Mouse (Mus musculus) intestine, embryonic 15.5 days (tissue): ENCODE measurements around the gene Osbpl9. TPM values are rescaled to one million over a fixed set of nuclear protein-coding genes. Genes with fewer than 3 reads are reported as not detected.
A peak's percentile ranks its signal among the peaks of the same experiment; 100 is the strongest.

ENCODE experiments used
- ATAC-seq: fragments of 200-750 bp; cut with Nextera tagmentation; 2 replicates; pipeline ENCODE4 v1.8.0; 2017; ENCODE audit warnings: moderate TSS enrichment, moderate library complexity
- H3K27ac ChIP-seq: fragments of 300-500 bp; sonication (generic); 2 replicates; pipeline ENCODE4 v1.5.1; 2015; ENCODE audit warnings: mild to moderate bottlenecking, inconsistent platforms
- H3K27me3 ChIP-seq: fragments of 300-500 bp; sonication (generic); replicated peaks from 2 replicates; pipeline ENCODE4 v1.6.1; 2015; ENCODE audit warnings: inconsistent platforms
- H3K36me3 ChIP-seq: fragments of 300-500 bp; sonication (generic); 2 replicates; pipeline ENCODE4 v1.6.1; 2015; ENCODE audit warnings: inconsistent platforms
- H3K4me1 ChIP-seq: fragments of 300-500 bp; sonication (generic); replicated peaks from 2 replicates; pipeline ENCODE4 v1.6.1; 2015; ENCODE audit warnings: inconsistent platforms
- H3K4me2 ChIP-seq: fragments of 300-500 bp; sonication (generic); replicated peaks from 2 replicates; pipeline ENCODE4 v1.6.1; 2015; ENCODE audit warnings: mild to moderate bottlenecking, inconsistent platforms
- H3K4me3 ChIP-seq: fragments of 300-500 bp; sonication (generic); replicated peaks from 2 replicates; pipeline ENCODE4 v1.5.1; 2015; ENCODE audit warnings: inconsistent platforms
- H3K9ac ChIP-seq: fragments of 300-500 bp; sonication (generic); 2 replicates; pipeline ENCODE4 v1.6.1; 2015; ENCODE audit warnings: inconsistent platforms
- H3K9me3 ChIP-seq: fragments of 300-500 bp; sonication (generic); 2 replicates; pipeline ENCODE4 v1.6.1; 2016; ENCODE audit warnings: inconsistent platforms
- WGBS: fragments of 180-500 bp; shearing (Covaris S2); methylation state at CpG from one replicate; pipeline ENCODE4 v1.1.7; 2015; 5-methylcytosine and 5-hydroxymethylcytosine counted together
- polyA plus RNA-seq: library from polyadenylated mRNA; unstranded; fragments of >200 nt; fragmentation: Nextera tagmentation; extraction: Ambion mirVana; gene quantifications from 2 replicates; pipeline ENCODE4 v1.2.1, GENCODE M21; 2015

The Osbpl9 gene
- polyA plus RNA-seq, 1 experiment from 2014 or later, result 56.1 TPM

- H3K27me3 ChIP-seq, result no peaks in the 10 kb centered on the region
- ATAC-seq, result no peak
These were observed 79.1 kb downstream of the Osbpl9 start for GRCm38 (mm10) chr4:109122830-109123555.

DNA sequence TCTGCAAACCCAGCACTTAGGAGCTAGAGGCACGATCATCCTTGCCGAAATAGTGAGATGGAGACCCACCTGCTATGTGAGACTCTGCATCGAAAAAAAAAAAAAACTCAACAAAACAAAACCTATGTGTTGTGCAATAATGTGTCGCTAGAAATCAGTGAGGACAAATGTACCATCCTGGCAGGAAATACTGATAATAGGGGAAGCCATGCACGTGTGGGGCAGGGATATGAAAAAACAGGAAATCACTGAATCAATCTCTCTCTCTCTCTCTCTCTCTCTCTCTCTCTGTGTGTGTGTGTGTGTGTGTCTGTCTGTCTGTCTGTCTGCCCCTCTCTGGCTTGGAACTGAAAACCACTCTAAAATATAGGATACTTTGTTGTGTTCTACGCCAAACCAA is 81.3 kb downstream of the Osbpl9 start:
- Histone ChIP-seq H3K4me2 (no peak overlapping the region), H3K4me3 (no peak overlapping the region), H3K36me3 (no peaks in the 10 kb centered on the region), H3K4me1 (peaks cover 3% of the 10 kb centered on the region; the same call in 1 of the 2 replicates), H3K27ac (no peak overlapping the region), H3K9ac (no peak overlapping the region), H3K27me3 (no peaks in the 10 kb centered on the region), H3K9me3 (no peaks in the 10 kb centered on the region)
- ATAC-seq, result no peak
- WGBS, result 81% methylated on average over 6 of the region's 6 CpGs

More at GRCm38 (mm10) chr4:109122830-109123555, 79.1 kb downstream of the Osbpl9 start:
- H3K27ac ChIP-seq, result no peak overlapping the region
- 64% methylated on average over 4 of the region's 4 CpGs for WGBS
- no peaks in the 10 kb centered on the region for H3K36me3 ChIP-seq
- H3K9me3 ChIP-seq, result no peaks in the 10 kb centered on the region
- H3K4me1 ChIP-seq, result 0 out of 2 replicates have a peak, but pooled peaks cover 3% of the 10 kb centered on the region
- H3K4me2 ChIP-seq, result no peak overlapping the region
- H3K9ac ChIP-seq, result no peak overlapping the region
- no peak overlapping the region for H3K4me3 ChIP-seq

DNA sequence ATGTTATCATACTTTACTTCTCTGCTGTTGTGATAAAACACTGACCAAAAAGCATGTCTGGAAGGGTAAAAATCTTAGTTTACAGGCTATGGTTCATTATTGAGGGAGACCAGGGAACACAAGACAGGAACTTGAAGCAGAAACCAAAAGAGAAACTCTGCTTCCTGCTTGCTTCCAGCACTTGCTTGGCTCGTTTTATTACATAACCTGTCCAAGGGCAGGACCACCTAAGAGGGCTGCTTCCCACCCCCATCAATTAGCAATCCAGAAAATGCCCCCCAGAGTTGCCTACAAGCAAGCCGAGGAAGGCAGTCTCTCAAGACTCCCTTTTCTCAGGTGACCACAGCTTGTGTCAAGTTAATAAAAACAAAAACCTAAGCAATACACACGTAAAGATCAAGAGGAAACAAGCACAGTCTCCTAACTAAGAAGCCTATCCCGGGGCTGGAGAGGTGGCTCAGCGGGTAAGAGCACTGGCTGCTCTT is 82.4 kb downstream of the Osbpl9 start:
- WGBS, result 79% methylated on average over 5 of the region's 5 CpGs
- H3K4me2 ChIP-seq, result no peak overlapping the region
- H3K27me3 ChIP-seq, result no peaks in the 10 kb centered on the region
- H3K36me3 ChIP-seq, result no peaks in the 10 kb centered on the region
- H3K27ac ChIP-seq, result no peak overlapping the region
- H3K9me3 ChIP-seq, result no peaks in the 10 kb centered on the region
- no peak overlapping the region for H3K4me3 ChIP-seq
- H3K4me1 ChIP-seq, result peaks cover 3% of the 10 kb centered on the region; the same call in 1 of the 2 replicates
- H3K9ac ChIP-seq, result no peak overlapping the region
- no peak for ATAC-seq

DNA sequence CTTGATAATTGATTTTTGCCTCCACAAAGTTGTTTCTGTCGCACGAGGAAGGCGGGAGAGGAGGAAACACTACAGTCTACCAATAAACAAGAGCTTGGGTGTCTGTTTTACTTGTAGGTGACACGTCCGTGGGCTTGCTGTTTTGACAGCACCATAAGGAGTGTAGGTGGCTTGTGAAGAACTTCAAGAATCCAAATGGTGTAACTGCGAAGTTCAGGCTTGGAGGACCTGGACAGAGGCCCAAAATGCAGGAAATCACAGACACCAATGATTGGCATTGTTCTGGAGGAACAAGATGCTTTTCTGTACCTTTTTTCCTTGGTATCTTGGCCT is 83.8 kb downstream of the Osbpl9 start:
- 4% methylated on average over 6 of the region's 6 CpGs for WGBS
- Histone ChIP-seq H3K4me2 (peak overlapping the region; percentile 77), H3K27ac (peak overlapping the region; percentile 87), H3K4me3 (peak overlapping the region; percentile 55), H3K36me3 (no peaks in the 10 kb centered on the region), H3K9ac (peak overlapping the region; percentile 64), H3K9me3 (no peaks in the 10 kb centered on the region), H3K4me1 (peaks cover 4% of the 10 kb centered on the region; the same call in 1 of the 2 replicates), H3K27me3 (no peaks in the 10 kb centered on the region)
- peak; percentile 35; the same call in 1 of the 2 replicates for ATAC-seq

GRCm38 (mm10) chr4:109117596-109118326 is 84.3 kb downstream of the Osbpl9 start:
- Histone ChIP-seq H3K4me3 (peak overlapping the region; percentile 55), H3K27me3 (no peaks in the 10 kb centered on the region), H3K9ac (peak overlapping the region; percentile 64), H3K4me1 (peaks cover 9% of the 10 kb centered on the region; the same call in 1 of the 2 replicates), H3K36me3 (no peaks in the 10 kb centered on the region), H3K9me3 (no peaks in the 10 kb centered on the region), H3K4me2 (peak overlapping the region; percentile 77), H3K27ac (peak overlapping the region; percentile 87)
- WGBS, result under 1% methylated on average over 45 of the region's 46 CpGs
- peak; percentile 99 for ATAC-seq

DNA sequence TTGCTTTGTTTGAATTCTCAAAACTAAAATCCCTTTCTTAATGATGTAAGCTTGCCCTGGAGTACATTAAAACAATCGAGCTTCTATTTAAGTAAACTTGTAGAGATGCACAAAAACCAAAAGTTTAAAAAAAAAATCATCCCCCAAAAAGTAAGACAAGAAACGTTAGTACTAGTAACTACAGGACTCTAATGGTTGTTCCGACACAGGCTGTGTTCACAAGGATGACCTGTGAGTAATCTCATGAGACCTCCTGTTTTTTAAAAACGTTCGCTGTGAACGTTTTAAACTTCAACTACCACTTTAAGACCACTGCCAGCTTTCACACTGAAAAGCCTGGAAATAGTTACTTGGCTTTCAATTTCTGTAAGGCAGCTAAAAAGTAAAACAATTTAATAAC is 85.1 kb downstream of the Osbpl9 start:
- ATAC-seq, result no peak
- 17% methylated on average over 6 of the region's 6 CpGs for WGBS
- Histone ChIP-seq H3K27ac (no peak overlapping the region), H3K36me3 (no peaks in the 10 kb centered on the region), H3K4me3 (peak overlapping the region; percentile 55), H3K27me3 (no peaks in the 10 kb centered on the region), H3K4me1 (peaks cover 9% of the 10 kb centered on the region; the same call in 1 of the 2 replicates), H3K4me2 (peak overlapping the region; percentile 77), H3K9me3 (no peaks in the 10 kb centered on the region), H3K9ac (no peak overlapping the region)

DNA sequence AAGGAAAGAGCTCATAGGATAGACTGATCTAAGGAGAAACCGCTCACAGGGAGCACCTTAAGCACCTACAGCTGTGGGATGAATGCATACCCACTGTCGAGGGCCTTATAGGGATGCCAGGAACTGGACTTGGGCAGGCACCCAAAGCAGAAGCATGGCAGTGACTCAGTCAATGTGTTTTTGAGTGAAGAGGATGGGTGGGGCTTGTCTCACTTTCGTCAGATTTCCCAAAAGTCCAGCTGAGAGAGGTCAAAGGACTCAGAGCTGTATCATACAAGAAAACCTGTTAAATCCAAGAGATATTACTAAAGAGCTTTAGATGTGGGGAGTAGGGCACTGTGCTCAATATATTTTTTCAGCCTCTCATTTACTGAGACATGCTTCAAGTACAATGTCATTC is 85.6 kb downstream of the Osbpl9 start:
- H3K36me3 ChIP-seq, result no peaks in the 10 kb centered on the region
- no peaks in the 10 kb centered on the region for H3K9me3 ChIP-seq
- no peaks in the 10 kb centered on the region for H3K27me3 ChIP-seq
- H3K9ac ChIP-seq, result no peak overlapping the region
- no peak overlapping the region for H3K27ac ChIP-seq
- ATAC-seq, result no peak
- no peak overlapping the region for H3K4me3 ChIP-seq
- WGBS, result 64% methylated on average over 3 of the region's 3 CpGs
- H3K4me2 ChIP-seq, result no peak overlapping the region
- H3K4me1 ChIP-seq, result peaks cover 9% of the 10 kb centered on the region; the same call in 1 of the 2 replicates

GRCm38 (mm10) chr4:109115742-109116141 is 86.3 kb downstream of the Osbpl9 start:
- no peak overlapping the region for H3K9ac ChIP-seq
- no peaks in the 10 kb centered on the region for H3K27me3 ChIP-seq
- 30% methylated on average over 1 of the region's 1 CpGs for WGBS
- H3K9me3 ChIP-seq, result no peaks in the 10 kb centered on the region
- no peak overlapping the region for H3K4me2 ChIP-seq
- H3K36me3 ChIP-seq, result no peaks in the 10 kb centered on the region
- ATAC-seq, result no peak
- peaks cover 9% of the 10 kb centered on the region; the same call in 1 of the 2 replicates for H3K4me1 ChIP-seq
- no peak overlapping the region for H3K4me3 ChIP-seq
- H3K27ac ChIP-seq, result no peak overlapping the region

DNA sequence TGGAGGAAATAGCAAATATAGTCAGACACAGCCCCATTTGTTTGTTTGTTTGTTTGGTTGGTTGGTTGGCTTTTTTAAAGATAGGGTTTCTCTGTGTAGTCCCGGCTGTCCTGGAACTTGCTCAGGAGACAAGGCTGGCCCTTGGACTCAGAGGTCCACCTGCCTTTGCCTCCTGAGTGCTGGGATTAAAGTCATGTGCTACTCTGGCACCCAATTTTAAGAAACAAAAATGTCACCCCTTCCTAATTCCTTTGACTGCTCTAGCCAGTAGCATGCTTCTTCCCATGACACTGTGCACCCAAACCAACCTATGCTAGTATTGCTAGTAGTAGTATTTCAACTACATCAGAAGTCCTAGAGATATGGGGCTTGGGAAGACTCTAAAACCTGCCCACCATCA is 87.8 kb downstream of the Osbpl9 start:
- Histone ChIP-seq H3K27ac (no peak overlapping the region), H3K4me2 (no peak overlapping the region), H3K4me1 (peaks cover 9% of the 10 kb centered on the region; the same call in 1 of the 2 replicates), H3K4me3 (no peak overlapping the region), H3K27me3 (no peaks in the 10 kb centered on the region), H3K36me3 (no peaks in the 10 kb centered on the region), H3K9me3 (no peaks in the 10 kb centered on the region), H3K9ac (no peak overlapping the region)
- no peak for ATAC-seq
- WGBS, result 85% methylated on average over 1 of the region's 1 CpGs

GRCm38 (mm10) chr4:109112915-109113505 is 89.1 kb downstream of the Osbpl9 start:
- 0 out of 2 replicates have a peak overlapping the region, but pooled peaks have one; percentile 0 for H3K4me2 ChIP-seq
- H3K9ac ChIP-seq, result no peak overlapping the region
- no peaks in the 10 kb centered on the region for H3K9me3 ChIP-seq
- H3K4me3 ChIP-seq, result no peak overlapping the region
- 0 out of 2 replicates have a peak overlapping the region, but pooled peaks have one; percentile 48 for H3K27ac ChIP-seq
- H3K36me3 ChIP-seq, result no peaks in the 10 kb centered on the region
- peaks cover 6% of the 10 kb centered on the region; the same call in 1 of the 2 replicates for H3K4me1 ChIP-seq
- ATAC-seq, result peak; percentile 18; the same call in 1 of the 2 replicates
- no peaks in the 10 kb centered on the region for H3K27me3 ChIP-seq
- 54% methylated on average over 7 of the region's 7 CpGs for WGBS

- H3K36me3 ChIP-seq, result no peaks in the 10 kb centered on the region
- H3K4me2 ChIP-seq, result no peak overlapping the region
- no peak overlapping the region for H3K9ac ChIP-seq
- no peak overlapping the region for H3K4me3 ChIP-seq
- H3K27me3 ChIP-seq, result no peaks in the 10 kb centered on the region
- ATAC-seq, result no peak
- no peaks in the 10 kb centered on the region for H3K9me3 ChIP-seq
- H3K27ac ChIP-seq, result no peak overlapping the region
- WGBS, result 90% methylated on average over 2 of the region's 2 CpGs
- 0 out of 2 replicates have a peak, but pooled peaks cover 6% of the 10 kb centered on the region for H3K4me1 ChIP-seq
These were observed 91.1 kb downstream of the Osbpl9 start for GRCm38 (mm10) chr4:109110978-109111377.

DNA sequence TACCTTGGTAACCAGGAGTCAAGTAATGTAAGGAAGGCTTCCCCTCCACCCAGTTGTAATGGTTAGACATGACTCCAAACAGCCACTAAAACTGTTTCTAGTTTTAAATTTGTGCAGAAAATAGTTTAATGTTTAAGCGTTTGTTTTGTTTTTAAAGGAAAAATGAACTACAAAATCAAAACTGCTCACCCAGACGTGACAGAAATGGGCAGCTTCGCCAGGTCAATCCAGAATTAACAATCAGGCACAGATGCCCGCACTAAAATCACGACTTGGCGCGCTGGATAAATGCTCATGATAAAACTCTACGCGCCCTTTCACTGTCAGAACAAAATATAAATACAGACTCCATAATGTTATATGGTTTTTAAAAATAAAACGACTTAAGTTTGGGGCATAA is 92.4 kb downstream of the Osbpl9 start:
- H3K9me3 ChIP-seq, result no peaks in the 10 kb centered on the region
- no peaks in the 10 kb centered on the region for H3K36me3 ChIP-seq
- no peak overlapping the region for H3K27ac ChIP-seq
- no peak overlapping the region for H3K4me3 ChIP-seq
- no peak overlapping the region for H3K4me2 ChIP-seq
- WGBS, result 87% methylated on average over 10 of the region's 10 CpGs
- no peak overlapping the region for H3K9ac ChIP-seq
- no peak for ATAC-seq
- H3K27me3 ChIP-seq, result no peaks in the 10 kb centered on the region
- 0 out of 2 replicates have a peak, but pooled peaks cover 6% of the 10 kb centered on the region for H3K4me1 ChIP-seq
